Mouse (Mus musculus) kidney, postnatal 10 days (tissue): Measurements from ENCODE around the gene Rbm20.
A peak's percentile ranks its signal among the peaks of the same experiment; 100 is the strongest.

Source experiments
- DNase-seq: peaks from one replicate; pipeline ENCODE4 v3.0.0; 2021; ENCODE audit warnings: mixed read lengths

The Rbm20 gene

DNA sequence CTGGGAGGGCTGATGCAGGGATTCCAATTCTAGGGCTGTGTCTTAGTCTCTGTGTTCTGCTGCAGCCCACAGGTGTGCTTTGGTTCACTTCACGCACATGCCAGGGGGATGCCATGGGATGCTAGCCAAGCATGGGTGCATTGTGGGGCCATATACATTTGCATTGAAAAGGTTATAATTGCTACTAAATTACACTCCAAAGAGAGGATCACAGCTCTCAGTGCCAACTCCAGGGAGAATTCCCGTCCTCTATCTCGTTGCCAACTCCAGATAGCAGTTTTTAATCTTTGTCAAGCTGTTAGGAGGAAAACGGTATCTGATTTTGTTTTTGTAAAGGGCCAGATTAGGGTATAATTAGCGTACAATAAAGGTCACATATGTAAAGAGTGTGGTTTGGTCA is 178.7 kb downstream of the Rbm20 start:
- no peak for DNase-seq

GRCm38 (mm10) chr19:53856794-53857193 is 179.7 kb downstream of the Rbm20 start:
- DNase-seq = no peak

DNA sequence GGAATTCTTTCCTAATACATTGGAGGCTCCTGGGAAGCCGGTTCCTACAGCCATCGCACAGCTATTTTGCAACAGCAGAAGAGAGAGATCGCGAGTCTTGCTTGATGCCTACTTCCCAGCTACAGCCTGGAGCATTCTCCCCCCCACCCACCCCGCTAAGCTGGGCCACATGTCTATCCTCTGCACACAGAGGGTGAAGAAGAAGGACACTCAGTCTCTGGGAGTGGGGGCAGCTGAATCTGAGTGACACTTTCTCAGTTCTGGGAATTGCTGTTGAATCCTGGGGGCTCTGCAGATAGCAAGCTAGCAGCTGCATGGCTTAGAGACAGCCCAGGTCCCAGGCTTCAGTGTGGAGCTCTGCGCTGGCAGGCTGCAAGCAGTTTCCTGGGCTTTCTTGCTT is 180.9 kb downstream of the Rbm20 start:
- no peak for DNase-seq

- peak; percentile 52 for DNase-seq
These were observed 182.0 kb downstream of the Rbm20 start for GRCm38 (mm10) chr19:53859149-53859548.

DNA sequence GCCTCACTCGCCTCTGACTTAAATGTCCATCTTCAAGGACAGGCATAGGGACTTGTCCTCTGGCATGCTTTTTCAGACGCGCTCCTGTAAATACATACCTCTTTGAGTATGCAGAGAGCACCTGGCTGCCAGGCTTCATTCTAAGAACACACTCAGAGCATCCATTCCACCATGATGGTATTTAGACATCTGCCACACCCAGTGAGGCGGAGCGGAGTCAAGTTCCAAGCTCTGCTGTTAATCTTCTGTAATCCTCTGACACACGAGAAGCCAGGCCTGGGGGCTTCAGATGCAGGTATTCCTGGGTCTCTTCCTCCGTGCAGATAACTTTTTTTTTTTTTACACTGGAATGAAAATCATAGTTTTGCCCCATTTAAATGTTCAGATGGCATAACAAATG is 182.5 kb downstream of the Rbm20 start:
- DNase-seq = no peak

DNA sequence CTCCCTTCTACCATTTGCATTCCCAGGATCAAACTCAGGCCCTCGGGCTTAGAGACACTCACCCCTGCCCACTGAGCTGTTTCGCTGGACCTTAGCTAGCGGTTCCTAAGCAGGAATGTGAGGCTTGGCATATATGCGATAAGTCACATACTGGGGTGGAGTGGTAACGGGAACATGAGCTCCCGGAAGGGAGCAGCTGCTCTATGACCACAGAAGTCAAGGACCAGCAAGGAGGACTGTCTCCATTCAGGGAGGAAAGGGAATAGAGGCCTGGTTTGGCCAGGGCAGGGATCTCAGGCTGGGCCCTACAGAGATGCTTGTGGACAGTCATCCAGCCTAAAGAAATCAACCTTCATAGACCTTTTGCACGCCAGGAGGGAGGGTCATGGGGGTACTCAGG is 184.2 kb downstream of the Rbm20 start:
- DNase-seq = no peak

DNA sequence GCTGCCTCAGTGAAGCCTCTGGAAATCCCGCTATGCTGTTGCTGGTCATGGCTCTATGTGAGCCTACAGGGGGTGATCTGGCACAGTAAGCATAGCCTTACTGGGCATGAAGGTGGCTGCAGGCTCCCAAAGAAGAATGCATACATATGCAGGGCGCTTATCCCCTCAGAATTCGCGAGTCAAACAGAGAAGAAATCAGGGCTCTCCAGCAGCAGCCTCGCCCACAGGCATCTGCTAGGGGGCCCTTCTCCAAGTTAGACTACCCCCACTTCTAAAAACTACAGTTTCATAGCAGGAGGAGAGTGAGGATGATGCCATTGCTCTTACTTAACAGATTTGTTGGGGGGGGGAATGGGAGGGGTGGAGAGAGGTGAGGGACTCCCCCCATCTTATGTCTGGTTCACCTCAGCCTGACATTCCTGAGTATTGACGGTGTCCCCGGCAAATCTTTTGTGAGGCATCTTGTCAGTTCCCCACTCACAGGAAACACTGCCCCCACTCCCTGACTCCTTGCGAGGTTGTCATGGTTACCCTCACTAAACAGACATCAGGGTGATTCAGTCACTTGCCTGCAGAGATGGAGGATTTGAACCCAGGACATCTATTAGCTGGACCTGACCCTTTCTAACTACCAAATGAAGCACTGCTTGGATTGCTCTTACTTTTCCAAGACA is 185.6 kb downstream of the Rbm20 start:
- no peak for DNase-seq

GRCm38 (mm10) chr19:53867238-53867637 is 190.1 kb downstream of the Rbm20 start:
- DNase-seq = no peak

DNA sequence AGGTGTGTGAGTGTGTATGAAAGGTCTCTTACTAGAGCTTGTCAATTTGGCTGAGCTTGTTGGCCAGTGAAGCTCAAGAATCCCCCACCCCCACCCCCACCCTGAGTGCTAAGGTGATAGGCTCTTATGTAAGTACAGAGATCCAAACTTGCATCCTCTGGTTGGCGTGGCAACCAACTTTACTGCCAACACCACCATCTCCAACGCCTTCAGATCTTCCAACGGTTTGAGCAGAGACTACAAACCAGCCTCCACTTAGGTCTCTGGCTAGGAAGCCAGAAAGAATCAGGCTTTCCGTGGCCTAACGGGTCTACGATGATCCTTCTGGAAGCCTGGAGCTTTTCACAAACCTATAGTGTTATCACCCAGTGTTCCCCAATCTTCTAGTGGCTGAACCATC is 191.0 kb downstream of the Rbm20 start:
- DNase-seq = no peak

GRCm38 (mm10) chr19:53868796-53869195 is 191.7 kb downstream of the Rbm20 start:
- DNase-seq = no peak

GRCm38 (mm10) chr19:53869427-53870385 is 192.6 kb downstream of the Rbm20 start:
- no peak for DNase-seq

GRCm38 (mm10) chr19:53870568-53870967 is 193.5 kb downstream of the Rbm20 start:
- DNase-seq = no peak

GRCm38 (mm10) chr19:53871502-53871901 is 194.4 kb downstream of the Rbm20 start:
- DNase-seq = no peak

DNA sequence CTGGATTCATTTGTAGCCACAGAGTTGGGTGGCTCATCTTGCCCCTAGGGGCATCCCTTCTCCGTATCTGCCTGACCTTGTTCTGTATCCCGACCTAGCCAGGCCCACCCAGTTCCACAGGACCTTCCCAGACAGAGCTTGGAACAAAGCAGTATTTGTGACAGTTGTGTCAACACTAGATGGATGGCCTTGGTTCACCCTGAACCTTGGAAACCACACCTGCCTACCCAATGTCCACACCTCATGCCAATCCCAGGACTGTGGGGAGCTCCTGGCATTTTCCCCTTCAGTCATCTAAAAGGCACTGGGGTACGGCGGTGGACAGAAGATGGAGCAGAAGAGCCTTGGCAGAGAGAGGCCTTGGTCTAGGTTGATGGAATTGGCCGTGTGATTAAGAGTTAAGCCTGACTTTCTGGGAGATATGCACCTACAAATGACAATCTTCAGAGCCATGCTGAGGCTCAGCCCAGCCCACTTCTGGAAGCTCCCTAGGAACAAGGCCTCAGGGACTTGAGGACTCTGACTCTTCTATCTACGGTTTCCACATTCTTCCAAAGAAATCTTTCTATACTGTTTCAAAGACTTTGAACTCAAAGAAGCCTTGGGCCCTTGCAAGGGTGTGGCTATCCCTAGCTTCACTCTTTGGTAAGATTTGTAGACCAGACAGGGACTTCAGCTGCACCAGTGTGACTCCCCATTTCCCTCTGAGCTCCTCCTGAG is 196.0 kb downstream of the Rbm20 start:
- no peak for DNase-seq

- DNase-seq = no peak
These were observed 198.1 kb downstream of the Rbm20 start for GRCm38 (mm10) chr19:53875246-53875645.

DNA sequence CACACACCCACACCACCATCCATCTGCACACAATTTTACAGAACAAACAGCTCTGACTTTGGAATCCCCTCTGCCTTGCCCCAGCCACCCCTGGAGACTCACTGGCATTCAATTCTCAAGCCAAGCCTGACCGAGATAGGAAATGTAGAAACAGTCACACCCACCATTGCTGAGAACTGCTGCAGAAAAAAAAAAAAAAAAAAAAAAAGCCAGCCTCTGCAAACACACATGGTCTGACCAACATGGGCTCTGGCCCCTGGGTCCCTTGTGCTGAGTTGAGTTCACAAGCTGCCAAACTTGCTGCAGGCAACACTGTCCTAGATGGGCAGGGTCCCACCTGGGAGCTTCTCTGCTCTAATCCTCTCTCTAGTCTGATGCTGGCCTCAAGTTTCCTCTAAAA is 200.7 kb downstream of the Rbm20 start:
- no peak for DNase-seq

DNA sequence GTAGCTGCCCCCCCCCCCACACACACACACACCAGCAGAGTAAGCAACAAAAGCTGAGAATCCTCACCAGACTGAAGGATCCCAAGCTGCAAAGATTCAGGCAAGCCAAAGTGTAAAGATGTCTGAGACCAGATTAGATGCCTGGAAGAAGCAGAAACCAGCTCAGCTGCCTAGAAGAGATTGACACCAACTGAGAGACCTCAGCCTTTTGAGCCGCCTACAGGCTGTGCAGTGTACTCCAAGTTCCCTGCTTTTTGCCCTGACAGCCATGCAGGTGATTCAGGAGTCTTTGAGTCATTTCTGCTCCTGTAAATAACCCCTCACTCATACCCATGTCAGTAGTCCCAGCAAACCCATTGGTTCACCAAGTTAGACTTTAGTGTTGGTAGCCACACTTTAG is 203.4 kb downstream of the Rbm20 start:
- DNase-seq = no peak

GRCm38 (mm10) chr19:53881786-53882185 is 204.7 kb downstream of the Rbm20 start:
- DNase-seq = no peak

DNA sequence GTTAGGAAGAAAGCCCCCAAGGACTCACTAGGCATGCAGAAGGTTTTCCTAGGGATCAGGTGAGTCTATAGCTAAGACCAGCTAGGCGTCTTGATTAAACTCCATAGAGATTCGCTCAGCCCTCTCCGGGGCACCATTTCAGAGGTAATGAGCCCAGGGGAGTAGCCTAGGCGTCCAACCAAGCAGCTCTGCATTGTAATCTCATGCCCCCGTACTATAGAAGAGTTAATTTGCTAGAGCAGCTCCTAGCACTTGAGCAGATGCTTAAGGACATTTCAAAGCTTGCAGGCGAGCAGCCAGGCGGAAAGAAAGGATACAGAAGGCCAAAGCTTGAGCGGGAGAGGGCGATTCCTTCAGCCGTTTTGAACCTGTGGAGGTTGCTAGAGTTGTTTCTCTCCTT is 208.3 kb downstream of the Rbm20 start:
- peak; percentile 34 for DNase-seq

DNA sequence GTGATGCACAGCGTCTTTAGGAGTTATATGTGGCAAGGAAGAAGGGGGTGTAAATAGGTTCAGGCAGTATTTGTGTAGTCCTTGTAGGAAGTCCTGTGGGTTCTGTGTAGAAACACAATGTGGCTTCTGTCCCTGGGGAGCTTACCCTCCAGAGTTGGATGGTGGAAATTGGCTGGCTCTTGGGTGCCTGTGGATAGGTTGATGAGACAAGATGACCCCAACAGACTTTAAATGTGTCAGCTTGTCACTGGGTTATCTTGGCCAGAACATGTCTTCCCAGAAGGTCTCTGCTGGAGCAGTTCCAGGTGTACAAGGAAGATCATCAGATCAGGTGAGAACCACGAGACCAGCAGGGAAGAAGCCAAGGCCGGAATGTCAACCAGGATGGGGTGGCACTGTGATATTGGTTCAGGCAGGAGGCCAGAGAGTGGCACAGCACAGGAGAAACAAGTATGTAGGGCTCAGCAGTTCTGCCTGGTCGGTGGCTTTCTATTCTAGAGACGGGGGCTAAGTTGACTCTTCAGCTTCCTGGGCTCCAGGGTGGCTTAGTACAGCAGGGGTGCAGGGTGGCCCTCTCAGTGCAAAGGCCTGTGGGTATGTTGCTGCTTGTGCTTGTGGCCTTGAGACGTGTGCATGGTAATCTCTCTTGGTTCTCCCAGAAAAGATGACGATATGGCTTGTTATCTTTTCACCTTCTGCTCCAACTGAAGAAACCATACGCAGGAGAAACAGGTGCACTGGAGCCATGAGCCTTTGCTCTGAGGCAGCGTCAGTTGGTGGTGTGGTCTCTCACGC is 209.7 kb downstream of the Rbm20 start:
- no peak for DNase-seq

- no peak for DNase-seq
These were observed 210.7 kb downstream of the Rbm20 start for GRCm38 (mm10) chr19:53887822-53888221.

GRCm38 (mm10) chr19:53888331-53888730 is 211.2 kb downstream of the Rbm20 start:
- DNase-seq = no peak

GRCm38 (mm10) chr19:53889555-53889954 is 212.4 kb downstream of the Rbm20 start:
- no peak for DNase-seq
